Mouse (Mus musculus): ENCODE results near the gene Cacna1e. TPM values are rescaled to one million over a fixed set of nuclear protein-coding genes. Genes with fewer than 3 reads are reported as not detected.

Cacna1e gene
- total RNA-seq, 2 experiments from 2014 or later: 121 to 122 TPM

DNA sequence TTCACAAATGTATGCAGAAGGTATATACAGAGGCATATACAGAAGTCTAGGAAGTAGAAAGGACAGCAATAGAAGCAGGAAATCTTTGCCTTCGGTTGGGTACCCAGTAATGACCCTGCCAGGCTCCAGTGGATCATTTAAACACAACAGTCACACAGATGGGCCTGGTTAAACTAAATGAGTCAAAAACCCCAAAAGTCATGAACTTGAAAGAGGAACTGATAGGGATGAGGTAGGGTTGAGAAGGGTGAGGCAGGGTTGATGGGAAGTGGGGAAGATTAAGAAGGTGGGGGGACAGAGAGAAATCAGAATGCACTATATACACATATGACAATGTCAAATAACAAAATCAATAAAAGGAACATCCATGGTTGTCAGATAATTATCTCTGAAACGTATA lies 347.5 kb downstream of the Cacna1e start:
- no peak for DNase-seq
- intact Hi-C loops (cut with DNase I): no loop called here

DNA sequence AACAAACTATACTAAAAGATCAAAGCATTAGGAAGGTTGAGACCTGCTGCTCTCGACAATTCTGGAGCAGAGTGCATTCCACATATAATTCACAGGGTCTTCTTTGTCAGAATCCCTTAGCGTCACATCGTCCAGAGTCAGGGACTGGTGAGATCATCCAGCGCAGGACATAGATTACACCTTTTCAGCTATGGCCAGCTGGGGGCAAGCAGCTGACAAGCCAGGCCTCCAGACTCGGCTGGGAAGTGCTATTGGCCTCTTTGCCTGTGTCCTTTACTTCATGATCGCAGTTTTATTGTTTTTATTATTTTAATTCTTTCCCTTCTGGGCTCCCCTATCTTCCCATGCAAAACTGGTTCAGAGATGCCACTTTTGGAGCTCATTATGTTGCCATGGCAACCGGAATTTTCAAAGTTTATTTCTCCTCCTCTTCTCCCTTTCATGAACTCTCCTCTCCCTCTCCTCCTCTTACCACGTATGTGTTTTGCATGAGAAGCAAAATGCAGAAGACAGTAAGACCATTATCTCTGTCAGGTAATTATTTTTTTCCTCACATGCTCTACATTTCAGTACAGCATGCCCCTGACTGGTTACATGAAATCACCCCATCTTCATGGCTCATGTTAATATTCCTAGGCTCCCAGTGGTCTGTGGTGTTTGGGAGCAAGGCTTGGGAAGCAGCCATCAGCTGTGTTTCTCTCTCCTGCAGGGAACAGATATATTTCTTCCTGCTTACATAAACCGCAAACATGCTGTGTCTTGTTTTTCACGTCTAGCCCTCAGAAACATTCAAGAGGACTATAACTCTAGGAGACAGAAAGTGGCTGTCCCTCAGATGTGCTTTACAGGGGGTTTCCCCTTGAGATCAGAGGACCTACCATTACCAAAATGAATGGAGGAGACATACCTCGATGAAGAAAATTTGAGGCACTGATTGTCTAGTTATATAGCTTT lies 351.0 kb downstream of the Cacna1e start:
- intact Hi-C loops (cut with DNase I): no loop called here
- no peak for DNase-seq

DNA sequence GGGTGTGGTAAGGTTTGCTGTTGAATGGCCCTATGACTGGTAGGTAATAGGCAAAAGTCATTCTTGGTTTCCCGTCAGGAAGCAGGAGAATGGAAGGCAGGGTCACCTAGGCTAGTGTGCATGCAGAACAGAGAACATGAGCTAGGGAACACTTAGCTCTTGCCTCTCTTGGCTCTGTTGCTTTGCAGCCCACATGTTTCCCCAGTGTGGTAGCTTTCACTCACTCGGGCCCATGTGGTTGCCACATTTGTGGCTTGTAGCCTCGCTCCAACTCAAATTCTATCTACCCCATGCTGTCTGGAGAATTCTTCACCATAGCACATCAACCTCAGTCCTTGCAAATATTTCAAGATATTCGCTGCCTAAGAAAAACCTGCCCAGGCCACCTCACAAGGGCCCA lies 354.6 kb downstream of the Cacna1e start:
- intact Hi-C loops (cut with DNase I): no loop called here

DNA sequence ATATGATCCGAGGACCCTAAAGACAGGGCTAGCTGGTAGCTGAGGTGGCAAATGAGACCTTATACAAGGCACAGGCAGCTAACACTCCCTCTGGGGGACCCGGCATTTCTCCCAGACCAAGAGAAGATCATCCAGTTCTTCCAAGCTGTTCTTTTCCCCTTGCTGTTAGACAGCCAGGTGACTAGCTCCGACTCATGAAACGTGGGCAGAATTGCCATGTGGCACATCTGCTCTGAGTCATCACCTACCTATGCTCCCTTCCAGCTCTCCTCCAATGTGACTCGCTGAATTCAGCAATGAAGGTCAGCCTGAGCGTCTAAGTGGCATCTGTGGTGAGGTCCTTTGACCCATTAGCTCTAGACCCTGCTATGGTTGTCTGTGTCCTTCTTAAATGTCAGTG lies 355.5 kb downstream of the Cacna1e start:
- intact Hi-C loops (cut with DNase I): no loop called here
- no peak for DNase-seq

More for the DNA sequence above, 354.6 kb downstream of the Cacna1e start:
- DNase-seq: no peak

DNA sequence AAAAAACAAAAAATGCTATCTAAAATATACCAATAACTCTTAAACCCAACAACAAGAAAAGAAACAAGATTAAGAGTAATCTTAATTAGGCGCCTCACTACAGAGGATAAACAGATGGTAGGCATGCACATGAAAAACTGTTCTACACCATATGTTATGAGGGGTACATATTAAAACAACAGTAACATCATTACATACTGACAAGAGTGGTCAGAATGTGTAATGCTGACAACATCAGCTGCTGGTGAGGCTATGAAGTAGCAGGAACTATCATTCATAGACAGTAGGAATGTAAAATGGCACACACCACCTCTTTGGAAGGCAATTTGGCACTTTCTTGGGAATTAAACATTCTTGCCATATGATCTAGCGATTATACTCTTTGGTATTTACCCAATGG lies 363.6 kb downstream of the Cacna1e start:
- DNase-seq: no peak
- intact Hi-C loops (cut with DNase I): no loop called here

DNA sequence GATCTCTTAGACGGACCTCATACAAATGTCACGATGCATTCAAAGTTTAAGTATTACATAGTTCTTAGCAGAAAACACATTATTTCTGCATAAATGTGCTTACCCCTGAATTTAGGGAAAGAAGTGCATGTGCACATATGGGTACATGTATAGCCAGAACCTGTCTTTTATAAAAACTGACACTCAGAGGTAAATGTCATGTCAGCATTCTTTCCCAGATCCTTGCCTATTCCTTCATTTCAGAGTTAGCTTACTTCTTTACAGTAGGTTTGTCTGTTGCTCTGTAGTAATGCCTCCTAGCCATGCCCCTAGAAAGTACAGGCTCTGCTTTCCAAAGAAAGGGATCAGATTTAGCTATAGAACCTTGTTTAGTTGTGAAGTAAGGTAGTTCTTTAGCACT lies 369.0 kb downstream of the Cacna1e start:
- no peak for DNase-seq
- intact Hi-C loops (cut with DNase I): no loop called here

DNA sequence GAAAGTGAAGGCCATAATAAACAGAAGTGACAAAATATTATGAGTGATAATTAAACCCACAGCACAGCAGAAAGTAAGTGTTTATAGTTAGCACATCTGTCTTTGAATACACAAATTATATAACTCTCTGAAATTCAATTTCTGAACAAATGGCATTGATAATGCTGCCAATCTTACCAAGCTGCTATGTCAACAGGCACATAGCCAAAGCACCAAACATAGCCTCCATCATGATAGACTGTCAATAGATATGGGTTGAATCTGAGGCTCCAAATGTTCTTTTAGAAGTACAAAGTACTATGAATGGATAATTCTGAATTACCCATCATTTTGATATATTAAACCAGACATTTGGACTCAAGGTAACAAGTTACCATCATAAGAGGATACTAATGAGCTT lies 372.6 kb downstream of the Cacna1e start:
- intact Hi-C loops (cut with DNase I): no loop called here
- no peak for DNase-seq

DNA sequence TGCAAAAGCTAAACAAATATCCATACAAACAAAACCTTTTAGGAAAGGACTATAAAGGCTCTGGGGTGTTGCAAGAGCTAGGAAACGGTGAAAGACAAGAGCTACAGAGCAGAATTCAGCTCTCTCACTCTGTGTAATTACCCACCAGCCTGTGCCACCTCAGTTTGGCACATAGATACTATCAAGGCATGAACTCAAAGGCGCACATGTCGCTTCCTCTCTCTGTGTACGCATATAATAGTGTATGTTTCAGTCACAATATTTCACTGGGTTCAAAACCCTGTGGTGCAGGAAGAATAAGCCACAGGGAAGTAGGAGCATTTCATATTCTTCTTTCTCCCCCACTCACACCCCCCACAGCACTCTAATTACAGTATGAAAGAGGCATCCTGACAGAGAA lies 380.3 kb downstream of the Cacna1e start:
- intact Hi-C loops (cut with DNase I): no loop called here
- DNase-seq: no peak

DNA sequence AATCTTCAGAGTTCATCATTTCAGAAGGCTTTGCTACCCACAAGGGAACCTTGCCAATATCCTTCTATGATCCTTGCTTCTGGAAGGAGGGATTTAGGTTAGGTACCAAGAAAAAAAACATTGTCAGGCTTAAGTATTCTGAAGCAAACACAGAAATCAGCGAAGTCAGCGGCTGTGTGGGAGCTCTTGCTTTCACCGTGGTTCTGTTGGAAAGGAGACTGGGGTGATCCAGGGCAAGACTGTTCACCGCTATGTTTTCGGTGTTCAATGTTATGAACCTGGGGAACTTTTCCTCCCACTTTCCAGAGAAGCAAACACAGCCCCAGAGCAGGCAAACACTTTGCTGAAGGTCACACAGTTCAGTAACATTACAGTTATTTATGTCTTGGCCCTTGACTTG lies 383.4 kb downstream of the Cacna1e start:
- DNase-seq: no peak

DNA sequence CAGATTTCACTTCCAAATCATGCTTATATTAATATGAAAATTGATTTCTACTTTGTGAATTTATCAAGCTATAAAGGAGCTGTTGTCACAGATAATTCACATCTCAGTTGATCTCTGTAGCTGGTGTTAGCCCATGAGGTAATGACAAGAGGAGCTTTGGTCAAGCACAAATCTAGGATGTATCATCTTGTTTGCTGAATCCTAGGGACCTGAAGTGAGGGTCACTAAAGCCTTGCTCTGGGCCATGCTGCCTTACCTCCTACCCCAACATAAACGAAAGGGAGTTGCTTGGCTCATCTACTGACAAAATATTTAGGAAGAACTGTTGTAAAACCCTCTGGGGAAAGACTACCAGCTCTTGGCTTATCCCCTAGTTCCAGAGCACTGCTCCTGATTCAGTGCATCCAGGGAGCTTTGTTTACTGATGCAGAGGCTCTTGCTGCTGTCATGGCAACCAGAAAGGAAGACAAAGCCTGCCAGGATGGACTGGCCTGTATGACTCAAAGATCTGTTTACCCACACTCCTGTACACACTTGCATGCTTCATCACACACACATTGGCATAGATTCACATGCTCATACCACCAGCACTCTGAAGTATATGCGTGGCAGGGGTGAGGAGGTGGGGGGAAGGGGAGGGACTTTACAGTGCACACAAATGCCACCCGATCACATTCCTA lies 384.0 kb downstream of the Cacna1e start:
- intact Hi-C loops (cut with DNase I): no loop called here
- DNase-seq: peak; percentile 50

More for the DNA sequence above, 383.4 kb downstream of the Cacna1e start:
- intact Hi-C loops (cut with DNase I): no loop called here

DNA sequence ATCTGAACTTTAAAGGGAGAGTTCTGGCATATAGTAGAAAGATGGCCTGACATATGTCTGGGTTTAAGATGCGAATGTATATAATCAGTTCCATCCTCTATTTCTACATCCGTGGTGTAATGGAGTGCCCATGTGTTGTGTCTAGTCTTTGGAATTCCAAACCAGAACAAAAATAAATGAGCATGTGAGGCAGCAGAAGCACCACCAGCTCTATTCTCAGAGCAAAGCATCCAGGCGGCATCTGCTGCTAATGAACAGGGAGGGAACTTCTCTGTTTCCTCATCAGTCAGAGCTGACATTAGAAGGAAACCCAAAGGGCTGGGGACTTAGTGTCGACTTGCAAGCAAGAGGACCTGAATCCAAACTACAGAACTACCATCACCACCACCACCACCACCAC lies 385.5 kb downstream of the Cacna1e start:
- no peak for DNase-seq
- intact Hi-C loops (cut with DNase I): loop anchor here (10.0 kb wide), 1 partner anchor 226 kb away; no protein-coding TSS in a partner anchor

DNA sequence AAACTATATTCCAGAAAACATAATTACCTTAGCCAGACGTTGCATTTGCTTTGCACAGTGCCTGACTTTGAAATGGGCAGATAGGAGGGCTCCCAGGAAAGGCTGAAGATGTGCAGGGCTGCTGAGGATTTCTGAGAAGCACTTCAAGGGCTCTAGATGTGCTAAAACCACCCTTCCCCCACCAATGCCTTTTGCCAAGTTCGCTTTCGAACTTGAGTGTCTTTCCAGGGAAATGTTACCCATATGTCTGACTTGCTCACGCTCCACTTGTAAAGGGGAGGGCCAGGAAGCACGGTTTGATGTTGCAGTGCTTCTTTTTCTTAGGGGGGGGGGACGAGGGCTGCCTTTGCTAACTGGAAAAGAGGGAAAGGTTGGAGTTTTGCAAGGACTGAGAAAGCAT lies 393.2 kb downstream of the Cacna1e start:
- peak; percentile 45 for DNase-seq
- intact Hi-C loops (cut with DNase I): loop anchor here (10.0 kb wide), 1 partner anchor 234 kb away; no protein-coding TSS in a partner anchor

DNA sequence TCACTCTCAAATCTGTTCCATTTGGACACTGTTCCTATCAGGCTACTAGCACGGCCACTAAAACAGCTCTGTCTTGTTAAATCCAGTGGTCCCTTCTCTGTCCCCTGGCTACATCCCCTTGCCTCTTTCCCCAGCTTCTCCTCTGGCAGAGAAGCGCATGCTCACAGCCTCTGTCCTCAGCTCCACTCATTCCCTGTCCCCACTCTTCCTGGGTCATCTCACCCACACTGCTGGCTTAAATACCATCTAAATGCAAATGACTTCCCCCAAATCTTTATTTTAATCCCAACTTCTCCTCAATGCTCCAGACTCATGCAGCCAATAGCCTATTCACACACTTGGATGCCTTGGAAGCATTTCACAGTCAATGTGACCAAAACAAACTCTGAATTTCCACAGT lies 407.6 kb downstream of the Cacna1e start:
- intact Hi-C loops (cut with DNase I): no loop called here
- no peak for DNase-seq

DNA sequence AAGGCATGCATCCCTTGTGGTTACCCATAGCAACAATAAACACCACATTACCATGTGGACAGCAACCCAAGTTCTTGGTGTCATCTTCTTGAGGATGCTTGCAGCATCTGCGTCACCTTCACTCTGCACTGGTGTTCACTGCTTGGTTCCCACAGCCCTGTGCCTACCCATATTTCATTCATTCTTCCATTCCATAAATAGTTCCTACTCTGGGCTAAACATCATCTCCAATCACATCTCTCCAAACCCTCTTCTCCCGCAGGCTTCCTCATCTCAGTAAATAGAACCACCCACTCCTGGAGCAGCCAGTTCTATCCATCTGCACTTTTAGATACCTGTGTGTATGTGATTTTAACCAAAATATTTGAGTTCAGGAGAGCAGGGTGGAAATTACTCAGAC lies 408.6 kb downstream of the Cacna1e start:
- intact Hi-C loops (cut with DNase I): no loop called here
- DNase-seq: no peak

DNA sequence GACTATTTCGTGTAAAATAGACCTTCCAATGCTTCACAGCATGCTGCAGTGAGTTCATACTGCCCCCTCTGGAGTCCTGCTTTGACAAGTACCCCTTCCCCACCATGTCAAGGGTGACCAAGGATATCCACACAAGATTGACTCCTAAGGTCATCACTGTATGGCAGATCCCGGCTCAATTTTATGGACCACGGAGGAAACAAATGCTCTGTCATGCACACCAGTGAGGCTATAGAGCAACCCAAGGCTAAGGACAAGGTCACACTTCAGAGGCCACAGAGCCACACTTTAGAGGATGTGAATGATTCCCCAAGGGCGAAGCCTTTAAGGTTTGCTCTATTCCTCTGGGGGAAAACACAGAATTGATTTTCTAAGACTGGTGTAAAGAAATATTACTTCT lies 410.1 kb downstream of the Cacna1e start:
- DNase-seq: no peak
- intact Hi-C loops (cut with DNase I): no loop called here

DNA sequence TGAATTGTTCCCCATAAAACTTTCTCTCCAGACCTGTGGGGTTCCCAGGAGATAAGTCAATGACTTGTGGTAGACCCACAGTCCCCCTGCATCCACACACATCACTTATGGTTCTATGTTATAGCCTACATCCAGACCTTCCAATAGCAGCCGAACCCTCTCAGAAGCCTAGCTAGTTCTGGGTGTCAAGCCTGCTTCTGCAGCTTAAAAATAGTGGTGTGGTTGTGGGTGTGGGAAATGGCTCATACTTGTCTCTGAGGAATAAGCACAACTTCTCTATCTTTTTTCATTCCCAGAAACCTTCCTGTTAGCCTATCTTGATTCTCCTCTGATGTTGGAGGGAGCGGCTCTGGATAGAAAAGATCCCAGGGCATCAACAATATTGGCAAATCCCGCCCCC lies 417.0 kb downstream of the Cacna1e start:
- intact Hi-C loops (cut with DNase I): no loop called here
- no peak for DNase-seq

DNA sequence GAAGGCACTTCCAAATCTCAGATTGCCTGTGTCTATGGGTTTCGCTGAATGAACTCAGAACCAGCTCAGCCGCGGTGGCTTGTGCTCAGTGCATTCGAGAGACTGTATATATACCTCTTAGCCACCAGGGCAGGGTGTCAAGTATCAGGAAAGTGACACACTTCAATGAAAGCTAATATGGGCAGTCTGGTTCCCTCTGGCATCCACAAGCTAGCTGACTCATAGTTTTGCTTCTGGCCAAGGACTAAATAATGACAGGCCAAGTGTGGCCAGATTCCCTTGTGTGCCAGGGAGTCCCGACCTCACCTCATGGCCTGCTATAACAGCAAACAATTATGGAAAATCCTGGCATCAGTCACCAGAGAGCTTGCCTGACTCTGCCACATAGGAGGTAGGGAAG lies 422.8 kb downstream of the Cacna1e start:
- no peak for DNase-seq
- intact Hi-C loops (cut with DNase I): no loop called here

DNA sequence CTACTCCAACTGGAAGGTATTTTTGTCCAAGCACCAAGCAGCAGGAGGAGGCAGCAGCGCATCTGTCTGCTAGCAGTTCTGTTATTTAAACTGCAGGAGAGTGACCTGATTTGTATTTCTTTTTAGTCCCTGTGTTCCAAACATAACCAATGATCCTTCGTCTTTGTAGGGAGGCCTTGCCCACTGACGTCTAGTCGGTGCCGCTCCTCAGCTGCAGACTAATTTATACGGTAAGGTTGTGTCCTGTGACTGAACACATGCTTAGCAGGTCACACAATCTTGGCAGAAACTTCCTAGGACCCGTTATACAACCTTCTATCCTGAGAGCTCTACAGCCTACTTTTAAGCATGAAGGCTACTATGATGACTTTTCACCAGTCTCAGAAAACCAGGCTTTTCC lies 424.2 kb downstream of the Cacna1e start:
- intact Hi-C loops (cut with DNase I): no loop called here
- DNase-seq: no peak

DNA sequence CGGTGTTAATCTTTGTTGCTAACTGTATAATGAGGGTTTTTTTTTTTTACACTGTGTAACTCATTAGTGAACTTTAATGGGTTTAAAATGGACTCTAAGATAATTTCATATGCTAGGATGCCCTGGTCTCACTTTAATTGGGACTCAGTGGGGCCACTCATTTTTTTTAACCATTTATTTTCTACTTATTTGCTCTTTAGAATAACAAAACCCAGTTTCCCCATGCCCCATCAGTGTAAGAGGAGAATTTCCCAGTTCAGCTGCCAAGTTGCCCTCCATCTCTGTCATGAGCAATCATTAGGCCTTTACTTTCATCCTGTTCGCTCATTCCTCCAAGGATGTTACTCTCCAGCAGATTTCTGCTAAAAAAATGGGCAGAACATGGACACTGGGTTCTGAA lies 425.7 kb downstream of the Cacna1e start:
- no peak for DNase-seq
- intact Hi-C loops (cut with DNase I): no loop called here

DNA sequence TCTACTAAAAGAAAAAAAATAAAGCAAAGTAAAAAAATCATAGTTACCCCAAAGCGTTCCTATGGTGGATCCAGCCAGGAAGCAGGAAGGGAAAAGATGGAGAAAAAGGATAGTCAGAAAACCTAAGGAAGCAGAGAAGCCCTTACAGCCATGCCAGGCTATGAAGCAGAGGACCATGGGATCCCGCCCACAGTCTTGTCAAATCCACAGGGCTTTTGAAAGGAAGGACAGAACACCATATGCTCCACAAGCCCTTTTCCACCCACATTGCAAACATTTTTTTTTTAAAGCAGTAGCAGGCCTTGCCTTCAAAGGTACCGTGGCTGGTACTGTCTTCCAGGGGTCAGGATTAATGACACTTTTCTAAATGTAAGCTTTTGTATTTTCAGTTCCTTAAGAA lies 433.5 kb downstream of the Cacna1e start:
- intact Hi-C loops (cut with DNase I): no loop called here
- no peak for DNase-seq

DNA sequence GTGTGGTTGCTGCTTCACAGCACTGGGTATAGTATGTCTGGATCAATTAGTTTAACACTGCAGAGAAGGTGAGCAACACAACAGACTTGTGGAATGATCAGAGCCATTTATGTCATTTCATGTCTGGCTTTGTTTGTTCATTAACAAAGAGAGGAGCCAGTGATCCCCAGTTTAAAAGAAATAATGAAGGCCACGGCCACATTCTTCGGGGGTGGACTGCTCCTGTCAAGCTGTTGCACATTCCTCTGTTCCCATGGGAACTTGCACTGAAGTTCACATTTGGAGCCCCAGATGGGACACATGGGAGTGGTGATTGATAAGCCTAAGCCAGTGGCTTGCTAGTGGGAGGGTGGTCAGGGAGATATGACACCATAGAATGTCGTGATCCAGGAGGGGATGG lies 437.8 kb downstream of the Cacna1e start:
- intact Hi-C loops (cut with DNase I): no loop called here
- DNase-seq: no peak

DNA sequence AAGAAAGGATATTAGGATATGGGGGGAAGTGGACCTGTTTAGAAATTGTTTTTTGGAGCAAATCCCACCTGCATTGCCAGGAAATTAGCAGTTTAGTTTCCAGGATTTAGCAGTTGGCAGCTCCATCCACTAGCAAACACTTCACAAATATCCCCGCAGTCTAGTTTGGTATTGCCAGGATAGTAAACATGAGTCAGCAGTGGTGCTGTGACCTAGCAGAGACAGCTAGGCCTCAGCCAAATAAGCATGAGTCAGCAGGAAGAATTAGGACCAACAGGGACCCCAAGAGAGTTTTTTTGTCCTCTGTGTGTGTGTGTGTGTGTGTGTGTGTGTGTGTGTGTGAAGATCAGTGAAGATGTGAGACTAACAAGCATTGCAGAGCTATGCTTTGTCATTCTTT lies 450.8 kb downstream of the Cacna1e start:
- DNase-seq: no peak

More for the DNA sequence above, 450.8 kb downstream of the Cacna1e start:
- intact Hi-C loops (cut with DNase I): no loop called here
